8 mouse cellular contexts compared by ENCODE assay signal in genomic region chr5:125327596-125328385, GRCm38 (mm10). TPM values are rescaled to one million over a fixed set of nuclear protein-coding genes. Genes with fewer than 3 reads are reported as not detected.
A peak's percentile ranks its signal among the peaks of the same experiment; 100 is the strongest.
DNase-seq lines count a peak whose midpoint lies in the region; ATAC-seq and TF ChIP-seq lines count a peak whose summit lies in the region.

No protein-coding gene starts in this region.

- H3K9ac ChIP-seq in forebrain, embryonic 13.5 days, result peak overlapping the region; percentile 51

- H3K4me1 ChIP-seq in cerebellum, adult 2 months (ENCODE audit: control insufficient read depth, insufficient read depth, low read length), result no peaks in the 10 kb centered on the region
- peaks cover 8% of the 10 kb centered on the region; the same call in 1 of the 2 replicates for H3K4me1 ChIP-seq in forebrain, embryonic 13.5 days

- no peak for TF ChIP-seq CTCF in cerebellum, adult 2 months (IDR thresholded peaks at IDR 0.05; ENCODE audit: borderline replicate concordance, insufficient read depth, low read depth, low read length)
- TF ChIP-seq CTCF in C2C12 (IDR thresholded peaks at IDR 0.05; ENCODE audit: control insufficient read depth, insufficient read depth, insufficient read length), result no peak

- peak overlapping the region; percentile 6 for H3K4me3 ChIP-seq in cerebellum, adult 2 months (replicated peaks; ENCODE audit: insufficient read depth, low read depth, low read length)
- no peak overlapping the region for H3K4me3 ChIP-seq in C2C12 (ENCODE audit: insufficient read depth, poor library complexity, severe bottlenecking)
- H3K4me3 ChIP-seq in forebrain, embryonic 13.5 days, result peak overlapping the region; percentile 31

- no peaks in the 10 kb centered on the region for H3K79me3 ChIP-seq in C2C12 (ENCODE audit: low read depth)

- H3K36me3 ChIP-seq in C2C12 (ENCODE audit: control insufficient read depth, insufficient read depth), result no peaks in the 10 kb centered on the region
- 0 out of 2 replicates have a peak, but pooled peaks cover 5% of the 10 kb centered on the region for H3K36me3 ChIP-seq in forebrain, embryonic 13.5 days (ENCODE audit: poor library complexity, severe bottlenecking)

- no peaks in the 10 kb centered on the region for H3K27me3 ChIP-seq in cerebellum, adult 2 months (ENCODE audit: control insufficient read depth, insufficient read depth, low read length)
- no peaks in the 10 kb centered on the region for H3K27me3 ChIP-seq in C2C12 (ENCODE audit: control insufficient read depth, insufficient read depth, insufficient read length)
- no peaks in the 10 kb centered on the region for H3K27me3 ChIP-seq in forebrain, embryonic 13.5 days

- TF ChIP-seq POLR2A in cerebellum, adult 2 months (IDR thresholded peaks at IDR 0.05; ENCODE audit: borderline replicate concordance, insufficient read depth, low read length), result no peak

- WGBS in cerebellum, adult 2 months, result 63% methylated on average over 18 of the region's 18 CpGs
- 60% methylated on average over 18 of the region's 18 CpGs for WGBS in forebrain, embryonic 13.5 days

- H3K4me2 ChIP-seq in forebrain, embryonic 13.5 days, result peak overlapping the region; percentile 56

- no peaks in the 10 kb centered on the region for H3K9me3 ChIP-seq in forebrain, embryonic 13.5 days (replicated peaks)

- ATAC-seq in forebrain, embryonic 13.5 days, result peak; percentile 86

- no peak overlapping the region for H3K27ac ChIP-seq in cerebellum, adult 2 months (ENCODE audit: insufficient read depth, low read length)
- no peak overlapping the region for H3K27ac ChIP-seq in forebrain, embryonic 13.5 days

- no peak for DNase-seq in cerebellum, adult 2 months
- no peak for DNase-seq in cerebellum, adult 11-12 months
- peak; percentile 33 for DNase-seq in mesoderm, embryonic 11.5 days (ENCODE audit: low read depth, low spot score)
- no peak for DNase-seq in B cell, adult 2 months
- DNase-seq in urinary bladder, postnatal 36 days (ENCODE audit: low spot score in 2 of 2), result no peak
- no peak for DNase-seq in lung, postnatal 25 days (ENCODE audit: low spot score)

- H3K79me2 ChIP-seq in C2C12 (ENCODE audit: control insufficient read depth, insufficient read depth), result no peaks in the 10 kb centered on the region

- H3ac ChIP-seq in C2C12 (ENCODE audit: control insufficient read depth, insufficient read length, low read depth), result no peak overlapping the region

TF ChIP-seq in C2C12, 6 proteins besides CTCF, POLR2A, EP300 and RAD21:
- TF ChIP-seq MYOG (IDR thresholded peaks at IDR 0.05; ENCODE audit: control insufficient read depth, extremely low read depth, insufficient read length), result no peak
- peak; percentile 39 for TF ChIP-seq USF1 (IDR thresholded peaks at IDR 0.05; ENCODE audit: low read depth)

RNA-seq across cellular contexts. Expression of gene Scarb1, which starts 13.1 kb away (rescaled TPM):
- polyA plus RNA-seq in cerebellum, adult 2 months (2012; rRNA removed), result 16.8 and 19.9 TPM in 2 replicates
- 31.4 TPM for polyA plus RNA-seq in C2C12 (2012; fragmentation: generic; extraction: Trizol)
- 26.4 and 29.8 TPM in 2 replicates for polyA plus RNA-seq in forebrain, embryonic 13.5 days (2015; fragmentation: Nextera tagmentation; extraction: Ambion mirVana)
